Mouse (Mus musculus) heart, adult 2 months (tissue): ENCODE measurements around the gene Fut8. TPM values are rescaled to one million over a fixed set of nuclear protein-coding genes. Genes with fewer than 3 reads are reported as not detected.

Experiments
- DNase-seq, 2 experiments: peaks; one replicate each; pipeline ENCODE4 v3.0.0; 2021
- H3K27ac ChIP-seq: fragments of 200-600 bp; 2 replicates; pipeline ENCODE4 v1.8.1; 2022
- H3K27me3 ChIP-seq: fragments of 200-500 bp; 2 replicates; pipeline ENCODE4 v1.6.1; 2012; ENCODE audit warnings: mild to moderate bottlenecking, low read length, inconsistent platforms, mixed read lengths; ENCODE audit not compliant: control insufficient read depth, insufficient read depth
- H3K36me3 ChIP-seq: fragments of 200-500 bp; 2 replicates; pipeline ENCODE4 v1.6.1; 2012; ENCODE audit warnings: low read length, inconsistent platforms; ENCODE audit not compliant: control insufficient read depth, insufficient read depth
- H3K4me1 ChIP-seq: fragments of 200-500 bp; 2 replicates; pipeline ENCODE4 v1.6.1; 2011; ENCODE audit warnings: low read length; ENCODE audit not compliant: control insufficient read depth, insufficient read depth
- H3K4me3 ChIP-seq: fragments of 200-600 bp; 2 replicates; pipeline ENCODE4 v1.8.1; 2022
- H3K79me2 ChIP-seq: fragments of 200-500 bp; replicated peaks from 2 replicates; pipeline ENCODE4 v1.6.1; 2012; ENCODE audit warnings: mild to moderate bottlenecking, inconsistent platforms, low read length, moderate library complexity, mixed read lengths; ENCODE audit not compliant: control insufficient read depth, insufficient read depth
- H3K9ac ChIP-seq: fragments of 200-500 bp; 2 replicates; pipeline ENCODE4 v1.6.1; 2012; ENCODE audit warnings: low read depth, mild to moderate bottlenecking, control low read depth, inconsistent platforms, low read length, mixed read lengths
- CTCF ChIP-seq: fragments of 200-600 bp; IDR thresholded peaks from 2 replicates; pipeline ENCODE4 v1.8.1; 2022; ENCODE audit warnings: antibody characterized with exemption, mild to moderate bottlenecking, moderate library complexity
- EP300 ChIP-seq: fragments of 200-500 bp; IDR thresholded peaks from 2 replicates; pipeline ENCODE4 v1.6.1; 2011; ENCODE audit warnings: low read depth, low read length, control low read depth; ENCODE audit not compliant: insufficient read depth
- POLR2A ChIP-seq: fragments of 200-500 bp; IDR thresholded peaks from 2 replicates; pipeline ENCODE4 v1.6.1; 2011; ENCODE audit warnings: mild to moderate bottlenecking, low read depth, low read length, control low read depth; ENCODE audit not compliant: insufficient read depth
- WGBS: fragments of 180-500 bp; shearing (Covaris S2); methylation state at CpG from one replicate; pipeline ENCODE4 v1.1.7; 2018; 5-methylcytosine and 5-hydroxymethylcytosine counted together
- intact Hi-C: fragments of 180-260 bp; cut with DNase I; formaldehyde crosslinking; loops from one replicate; pipeline ENCODE4 v1.15.1; 2025
- long read RNA-seq: library from polyadenylated mRNA; stranded (forward); transcript quantifications from one replicate; pipeline ENCODE4 v2.0.0, GENCODE M21; 2021
- polyA plus RNA-seq: library from polyadenylated mRNA; depleted of rRNA; stranded (reverse); fragments of >200 nt; gene quantifications from 2 replicates; pipeline ENCODE4 v1.2.3, GENCODE M21; 2012; rRNA removed
- total RNA-seq, 2 experiments: library from RNA; stranded (reverse); gene quantifications; 2 replicates each; pipeline ENCODE4 v1.2.3; 2021

Gene Fut8
- total RNA-seq, result 10 to 100 TPM; 14.3 to 18.8 TPM
- 7.3 and 8.6 TPM in 2 replicates for polyA plus RNA-seq
- long read RNA-seq, transcript Fut8-201 (12 exons, 3,358 nt), result major isoform, 6 of 9 reads
- long read RNA-seq, partial matches to known transcripts, result 1 of 9 reads
- long read RNA-seq, other reads (novel, unspliced or antisense), result 2 of 9 reads

DNA sequence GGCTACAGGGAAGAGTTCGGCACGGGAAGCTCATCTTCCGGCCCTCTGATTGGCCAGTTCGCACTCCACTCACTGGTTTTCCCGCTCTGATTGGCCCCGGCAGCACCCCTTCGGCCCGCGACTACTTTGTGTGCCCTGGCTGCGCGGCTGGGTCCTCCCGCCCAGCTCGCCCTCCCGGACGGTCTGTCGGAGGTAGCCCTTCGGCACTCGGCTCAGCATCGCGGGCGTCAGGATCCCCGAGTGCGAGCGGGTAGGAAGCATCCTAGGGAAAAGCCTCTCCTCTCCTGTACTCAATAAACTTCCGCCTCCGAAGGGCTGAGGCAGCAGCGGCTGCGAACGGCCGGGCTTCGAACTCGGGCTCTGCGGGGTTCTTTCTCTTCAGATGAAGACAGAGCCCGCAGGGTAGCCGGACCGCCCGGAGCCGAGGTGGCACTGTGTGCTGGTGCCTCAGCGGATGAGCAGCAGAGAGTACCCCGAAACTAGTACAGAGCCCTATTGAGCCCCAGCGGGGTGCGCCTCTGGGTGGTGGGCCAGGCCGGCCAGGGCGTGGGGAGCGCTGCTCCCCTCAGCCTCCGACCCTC is at the start of gene Fut8:
Gene Fut8, plus strand, starts transcription at position 176 of the 581 bp plus-strand sequence.
- DNase-seq, result peak; percentile 91 to 95
- WGBS, result under 1% methylated on average over 46 of the region's 46 CpGs
- Histone ChIP-seq H3K4me1 (peaks cover 2% of the 10 kb centered on the region; the same call in 1 of the 2 replicates), H3K4me3 (peak within 1 kb of the TSS; percentile 99), H3K27me3 (no peaks in the 10 kb centered on the region), H3K27ac (peak within 1 kb of the TSS; percentile 96), H3K9ac (peak within 1 kb of the TSS; percentile 91), H3K79me2 (no peaks in the 10 kb centered on the region), H3K36me3 (no peaks in the 10 kb centered on the region)
- peak; percentile 60 for TF ChIP-seq POLR2A
- TF ChIP-seq CTCF, result no peak
- intact Hi-C loops, result loop anchor here (2.0 to 10.0 kb wide), 3 partner anchors 179 to 403 kb away; no protein-coding TSS in a partner anchor

DNA sequence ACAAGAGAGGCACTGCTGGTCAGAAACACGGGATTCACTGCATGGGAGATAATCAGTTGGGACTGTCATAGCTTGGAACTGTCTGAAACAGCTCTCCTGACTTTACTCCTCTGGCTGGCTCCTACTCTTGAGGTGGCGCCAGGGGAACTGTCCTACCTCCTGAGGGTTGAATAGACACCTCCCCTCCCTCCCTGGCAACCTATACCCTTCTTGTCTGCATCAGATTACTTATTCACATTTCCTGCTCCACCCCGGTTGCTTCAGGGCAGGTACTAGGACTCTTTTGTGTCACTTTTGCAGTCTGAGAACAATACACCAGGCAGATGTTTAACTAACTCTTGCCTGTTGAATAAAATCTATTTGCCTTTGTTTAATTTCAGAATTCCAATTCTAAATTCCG is 48.8 kb upstream of the Fut8 start:
- WGBS, result 58% methylated on average over 4 of the region's 4 CpGs
- no peaks in the 10 kb centered on the region for H3K4me1 ChIP-seq
- H3K9ac ChIP-seq, result no peak overlapping the region
- no peak overlapping the region for H3K4me3 ChIP-seq
- no peak for DNase-seq
- no peak overlapping the region for H3K27ac ChIP-seq
- intact Hi-C loops, result no loop called here
- no peaks in the 10 kb centered on the region for H3K79me2 ChIP-seq
- H3K27me3 ChIP-seq, result no peaks in the 10 kb centered on the region
- H3K36me3 ChIP-seq, result no peaks in the 10 kb centered on the region
- no peak for TF ChIP-seq EP300
- TF ChIP-seq POLR2A, result no peak
- no peak for TF ChIP-seq CTCF

DNA sequence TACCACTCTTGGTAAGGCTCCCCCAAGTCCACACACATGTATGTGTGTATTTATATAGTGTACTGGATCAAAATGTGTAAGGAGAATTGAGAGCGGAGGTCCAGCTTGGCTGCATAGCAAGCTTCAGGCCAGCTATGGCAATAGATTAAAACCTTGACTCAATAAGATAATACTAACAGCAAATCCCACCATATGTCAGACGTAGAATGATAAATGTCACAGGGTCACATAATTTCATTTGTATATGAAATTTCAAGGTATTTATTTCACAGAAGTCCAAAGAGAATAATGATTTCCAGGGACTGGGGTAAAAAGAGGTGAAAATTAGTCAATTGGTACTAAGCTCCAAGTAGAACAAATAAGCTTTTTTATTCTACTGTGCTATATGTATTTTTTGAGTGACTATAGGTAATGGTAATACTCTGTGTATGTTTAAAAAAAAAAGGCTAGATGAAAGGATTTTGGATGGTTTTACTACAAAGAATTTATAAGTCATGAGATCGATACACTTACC is 47.9 kb upstream of the Fut8 start:
- Histone ChIP-seq H3K4me3 (no peak overlapping the region), H3K79me2 (no peaks in the 10 kb centered on the region), H3K27me3 (no peaks in the 10 kb centered on the region), H3K9ac (no peak overlapping the region), H3K36me3 (no peaks in the 10 kb centered on the region), H3K4me1 (no peaks in the 10 kb centered on the region), H3K27ac (no peak overlapping the region)
- intact Hi-C loops, result no loop called here
- WGBS, result 87% methylated on average over 3 of the region's 3 CpGs
- no peak for DNase-seq
- TF ChIP-seq EP300 (no peak), CTCF (no peak), POLR2A (no peak)

DNA sequence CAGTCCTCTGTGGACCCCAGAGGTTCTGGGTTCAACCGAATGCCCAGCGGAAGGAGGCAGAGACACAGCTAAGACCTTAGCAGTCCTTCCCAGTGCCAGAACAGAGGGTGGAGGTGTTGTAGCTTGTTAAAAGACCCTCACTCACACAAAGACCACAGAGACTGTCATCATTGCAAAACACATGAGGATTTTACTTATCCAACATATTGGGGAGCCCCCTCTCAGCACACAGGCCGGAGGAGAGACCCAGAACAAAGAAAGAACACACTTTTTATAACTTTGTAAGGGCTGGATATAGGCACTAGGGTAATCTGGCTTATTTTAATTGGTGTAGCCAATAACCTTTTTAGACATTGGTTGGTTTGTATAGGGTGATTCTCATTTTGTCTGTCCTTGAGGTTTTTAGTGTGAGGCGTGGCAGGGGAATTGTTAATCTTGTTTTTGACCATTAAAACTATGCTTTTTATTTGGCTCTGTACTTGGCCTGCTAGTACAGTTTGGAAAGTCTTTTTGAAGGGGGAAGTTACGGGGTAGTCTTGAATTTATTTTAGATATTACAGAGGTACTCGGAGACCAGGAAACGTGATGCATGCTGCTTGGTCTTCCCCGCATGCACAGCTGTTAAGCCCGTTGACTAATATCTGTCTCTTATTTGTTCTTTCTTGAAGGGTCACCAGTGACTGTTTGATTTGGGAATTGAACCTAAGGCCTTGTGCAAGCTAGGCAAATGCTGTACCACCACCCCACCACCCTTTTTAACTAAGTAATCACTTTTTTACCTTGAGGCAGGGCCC is 46.2 kb upstream of the Fut8 start:
- no peak for DNase-seq
- H3K4me1 ChIP-seq, result no peaks in the 10 kb centered on the region
- H3K4me3 ChIP-seq, result no peak overlapping the region
- no peaks in the 10 kb centered on the region for H3K79me2 ChIP-seq
- H3K27me3 ChIP-seq, result no peaks in the 10 kb centered on the region
- H3K27ac ChIP-seq, result no peak overlapping the region
- H3K9ac ChIP-seq, result no peak overlapping the region
- intact Hi-C loops, result no loop called here
- no peak for TF ChIP-seq EP300
- no peak for TF ChIP-seq CTCF
- no peak for TF ChIP-seq POLR2A
- no peaks in the 10 kb centered on the region for H3K36me3 ChIP-seq
- 88% methylated on average over 9 of the region's 9 CpGs for WGBS

DNA sequence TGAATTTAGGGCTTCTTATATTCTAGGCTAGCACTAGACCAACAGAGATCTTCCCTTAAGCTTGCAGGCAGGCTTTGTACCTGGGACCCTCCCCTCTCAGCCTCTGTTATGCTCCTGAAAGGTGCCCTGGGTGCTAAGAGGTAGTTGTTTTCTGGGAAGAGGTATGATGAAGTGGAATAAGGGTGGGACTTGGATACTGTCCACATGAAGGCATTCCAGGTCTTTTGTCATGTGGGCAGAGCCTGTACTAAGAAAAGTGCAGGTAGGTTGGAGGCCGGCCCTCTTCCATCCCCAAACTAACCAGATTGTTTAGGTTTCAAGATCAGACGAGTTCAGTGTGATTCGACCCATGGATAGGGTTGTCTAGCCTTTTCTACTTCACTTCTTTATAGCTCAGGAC is 45.2 kb upstream of the Fut8 start:
- H3K4me1 ChIP-seq, result no peaks in the 10 kb centered on the region
- H3K27ac ChIP-seq, result no peak overlapping the region
- TF ChIP-seq POLR2A (no peak), CTCF (no peak), EP300 (no peak)
- no peaks in the 10 kb centered on the region for H3K79me2 ChIP-seq
- no peak overlapping the region for H3K4me3 ChIP-seq
- H3K9ac ChIP-seq, result no peak overlapping the region
- no peaks in the 10 kb centered on the region for H3K36me3 ChIP-seq
- H3K27me3 ChIP-seq, result no peaks in the 10 kb centered on the region
- WGBS, result 90% methylated on average over 3 of the region's 3 CpGs
- intact Hi-C loops, result no loop called here
- no peak for DNase-seq

DNA sequence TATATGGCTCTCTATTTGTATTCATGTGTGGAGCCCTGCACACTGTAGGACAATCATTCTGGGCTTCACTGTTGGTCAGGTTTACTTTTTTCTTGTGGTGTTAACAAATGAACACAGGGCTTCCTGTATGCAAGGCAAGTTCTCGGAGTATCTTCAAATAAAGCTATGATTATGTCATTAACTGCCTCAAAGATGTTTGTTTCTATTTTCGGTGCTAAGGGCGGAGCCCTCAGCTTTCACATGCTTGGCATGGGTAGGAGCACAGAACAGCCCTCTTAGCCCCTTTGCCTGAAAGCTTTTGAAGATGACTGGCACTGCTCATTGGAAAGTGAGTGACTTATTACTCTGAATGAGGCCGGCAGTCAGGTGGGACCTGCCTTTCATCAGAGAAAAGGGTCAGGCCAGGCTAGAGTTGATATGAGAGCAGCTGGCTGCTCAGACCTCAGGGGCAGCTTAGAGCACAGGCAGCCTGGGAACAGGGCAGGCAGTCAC is 44.7 kb upstream of the Fut8 start:
- no peaks in the 10 kb centered on the region for H3K4me1 ChIP-seq
- H3K36me3 ChIP-seq, result no peaks in the 10 kb centered on the region
- no peak overlapping the region for H3K27ac ChIP-seq
- no peaks in the 10 kb centered on the region for H3K79me2 ChIP-seq
- no peaks in the 10 kb centered on the region for H3K27me3 ChIP-seq
- intact Hi-C loops, result no loop called here
- no peak overlapping the region for H3K9ac ChIP-seq
- no peak overlapping the region for H3K4me3 ChIP-seq
- TF ChIP-seq EP300 (0 out of 2 replicates have a peak, but pooled peaks have one; percentile 25), POLR2A (no peak)
- DNase-seq, result peak; percentile 18 to 22
- 34% methylated on average over 4 of the region's 4 CpGs for WGBS
